Comparison of ENCODE assay signal across 7 mouse cellular contexts in the genomic region with DNA sequence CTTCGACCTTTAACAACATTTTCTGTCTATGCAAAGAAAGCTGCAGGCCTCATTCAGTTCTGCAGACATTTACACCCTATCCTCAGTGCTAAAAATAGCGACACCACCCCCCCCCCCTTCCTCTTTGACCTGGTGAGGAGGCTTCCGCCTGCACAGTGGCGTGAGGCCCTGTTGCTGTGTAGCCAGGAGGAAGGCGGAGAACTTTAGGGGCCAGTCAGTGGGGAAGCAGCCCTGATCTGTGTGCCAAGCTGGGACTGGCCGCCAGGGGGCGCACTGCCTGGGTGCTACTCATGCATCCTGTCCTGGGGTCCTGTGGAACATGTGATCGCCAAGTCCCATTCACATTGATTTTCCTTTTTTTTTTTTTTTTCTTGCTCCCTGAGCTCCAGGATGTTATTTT. TPM values are rescaled to one million over a fixed set of nuclear protein-coding genes. Genes with fewer than 3 reads are reported as not detected.
DNase-seq lines count a peak whose midpoint lies in the region; ATAC-seq and TF ChIP-seq lines count a peak whose summit lies in the region.

No protein-coding gene starts in this region.

- WGBS in limb, embryonic 10.5 days = 9% methylated on average over 8 of the region's 8 CpGs
- WGBS in midbrain, embryonic 12.5 days = 18% methylated on average over 8 of the region's 8 CpGs
- WGBS in small intestine, adult 2 months = 9% methylated on average over 8 of the region's 8 CpGs

- H3K9me3 ChIP-seq in limb, embryonic 10.5 days (replicated peaks) = no peaks in the 10 kb centered on the region
- no peaks in the 10 kb centered on the region for H3K9me3 ChIP-seq in midbrain, embryonic 12.5 days

- H3K9ac ChIP-seq in midbrain, embryonic 12.5 days (replicated peaks) = no peak overlapping the region; the same call in 1 of the 2 replicates

- peak; percentile 94 for TF ChIP-seq CTCF in small intestine, adult 2 months (IDR thresholded peaks at IDR 0.05; ENCODE audit: extremely low read depth, insufficient read length, insufficient replicate concordance, low read depth, low read length)

- no peaks in the 10 kb centered on the region for H3K27me3 ChIP-seq in limb, embryonic 10.5 days (ENCODE audit: low read depth, poor library complexity, severe bottlenecking)
- no peaks in the 10 kb centered on the region; the same call in 1 of the 2 replicates for H3K27me3 ChIP-seq in midbrain, embryonic 12.5 days
- H3K27me3 ChIP-seq in small intestine, adult 2 months (ENCODE audit: control insufficient read depth, insufficient read depth, low read length) = no peaks in the 10 kb centered on the region

- peak; percentile 91 for DNase-seq in adrenal gland, adult 2 months
- peak; percentile 71 for DNase-seq in embryo, embryonic 11.5 days (ENCODE audit: low read depth, low spot score)
- peak; percentile 94 for DNase-seq in kidney, adult 11 months
- peak; percentile 96 for DNase-seq in limb, embryonic 10.5 days (ENCODE audit: low spot score)

- no peak for TF ChIP-seq POLR2A in small intestine, adult 2 months (IDR thresholded peaks at IDR 0.05; ENCODE audit: low read depth, low read length)

- 0 out of 2 replicates have a peak overlapping the region, but pooled peaks have one; percentile 11 for H3K4me2 ChIP-seq in midbrain, embryonic 12.5 days (replicated peaks)

- H3K4me1 ChIP-seq in limb, embryonic 10.5 days = peaks cover 56% of the 10 kb centered on the region
- H3K4me1 ChIP-seq in midbrain, embryonic 12.5 days = peaks cover 50% of the 10 kb centered on the region
- peaks cover 30% of the 10 kb centered on the region for H3K4me1 ChIP-seq in small intestine, adult 2 months (ENCODE audit: control insufficient read depth, insufficient read depth, insufficient read length, low read length)

- ATAC-seq in granulocyte monocyte progenitor cell, adult 5-6 weeks (replicated peaks; ENCODE audit: poor library complexity, severe bottlenecking) = peak; percentile 95
- ATAC-seq in midbrain, embryonic 12.5 days (ENCODE audit: low FRiP score, low read depth) = peak; percentile 74

- peak overlapping the region; percentile 84 for H3K27ac ChIP-seq in limb, embryonic 10.5 days
- peak overlapping the region; percentile 70 for H3K27ac ChIP-seq in midbrain, embryonic 12.5 days (replicated peaks)
- peak overlapping the region; percentile 85 for H3K27ac ChIP-seq in small intestine, adult 2 months (ENCODE audit: insufficient read depth, low read depth, low read length)

- H3K36me3 ChIP-seq in limb, embryonic 10.5 days = no peaks in the 10 kb centered on the region
- no peaks in the 10 kb centered on the region for H3K36me3 ChIP-seq in midbrain, embryonic 12.5 days
- no peaks in the 10 kb centered on the region for H3K36me3 ChIP-seq in small intestine, adult 2 months (ENCODE audit: control insufficient read depth, insufficient read depth, low read length)

- H3K4me3 ChIP-seq in limb, embryonic 10.5 days = peak overlapping the region; percentile 12
- H3K4me3 ChIP-seq in midbrain, embryonic 12.5 days = no peak overlapping the region
- no peak overlapping the region for H3K4me3 ChIP-seq in small intestine, adult 2 months (ENCODE audit: low read depth, low read length)

RNA-seq across cellular contexts. Expression of a gene that starts 24.3 kb away (rescaled TPM):
- 10 to 100 TPM; 36.7 to 42.4 TPM for total RNA-seq in adrenal gland, adult 2 months (2021)
- 9.7 and 10.2 TPM in 2 replicates for polyA plus RNA-seq in adrenal gland, adult 2 months (2012; rRNA removed)
- 20.2 and 33.6 TPM in 2 replicates for total RNA-seq in granulocyte monocyte progenitor cell, adult 5-6 weeks (2014; fragmentation: Nextera tagmentation)
- 21.7 and 22.9 TPM in 2 replicates for total RNA-seq in granulocyte monocyte progenitor cell, adult 5-6 weeks (2017)
- polyA plus RNA-seq in limb, embryonic 10.5 days (2016; fragmentation: Nextera tagmentation; extraction: Ambion mirVana) = 221 and 298 TPM in 2 replicates
- 137 and 143 TPM in 2 replicates for polyA plus RNA-seq in midbrain, embryonic 12.5 days (2016; fragmentation: Nextera tagmentation; extraction: Ambion mirVana)
- polyA plus RNA-seq in small intestine, adult 2 months (2012; rRNA removed) = 5.2 and 10.2 TPM in 2 replicates

Comparison
In these comparisons a context has a peak if more than half of its experiments do, and no peak if none do; other contexts are left out.
1. RNA of a gene that starts 24.3 kb away (polyA plus RNA-seq): 221 to 298 TPM in limb, embryonic 10.5 days and 137 to 143 TPM in midbrain, embryonic 12.5 days; 9.7 to 10.2 TPM in adrenal gland, adult 2 months and 5.2 to 10.2 TPM in small intestine, adult 2 months; every median in the first group is over 10 times any median in the second.
2. Peak in every context shown above with its lines, with median percentiles within 50 percentile points of each other: DNase-seq and H3K27ac ChIP-seq.